Mouse (Mus musculus): ENCODE data around the gene Kctd14.

- TF ChIP-seq CTCF (conservative IDR thresholded peaks at IDR 0.05; ENCODE audit: insufficient read depth, insufficient read length, low read depth, low read length) (no peak), POLR2A (IDR thresholded peaks at IDR 0.05; ENCODE audit: low read depth, low read length) (no peak)
Observed at GRCm38 (mm10) chr7:97429705-97430104, 21.4 kb upstream of the Kctd14 start.

All from kidney, adult 2 months (tissue).